Mouse (Mus musculus): Measurements from ENCODE around the gene Usp48.

The Usp48 gene

GRCm38 (mm10) chr4:137663491-137663890, 69.9 kb downstream of the Usp48 start:
- DNase-seq, result no peak

GRCm38 (mm10) chr4:137664433-137664979, 71.0 kb downstream of the Usp48 start, which contains the start of gene Rap1gap:
Gene Rap1gap, plus strand, starts transcription at chr4:137664726.
- no peak for DNase-seq

DNA sequence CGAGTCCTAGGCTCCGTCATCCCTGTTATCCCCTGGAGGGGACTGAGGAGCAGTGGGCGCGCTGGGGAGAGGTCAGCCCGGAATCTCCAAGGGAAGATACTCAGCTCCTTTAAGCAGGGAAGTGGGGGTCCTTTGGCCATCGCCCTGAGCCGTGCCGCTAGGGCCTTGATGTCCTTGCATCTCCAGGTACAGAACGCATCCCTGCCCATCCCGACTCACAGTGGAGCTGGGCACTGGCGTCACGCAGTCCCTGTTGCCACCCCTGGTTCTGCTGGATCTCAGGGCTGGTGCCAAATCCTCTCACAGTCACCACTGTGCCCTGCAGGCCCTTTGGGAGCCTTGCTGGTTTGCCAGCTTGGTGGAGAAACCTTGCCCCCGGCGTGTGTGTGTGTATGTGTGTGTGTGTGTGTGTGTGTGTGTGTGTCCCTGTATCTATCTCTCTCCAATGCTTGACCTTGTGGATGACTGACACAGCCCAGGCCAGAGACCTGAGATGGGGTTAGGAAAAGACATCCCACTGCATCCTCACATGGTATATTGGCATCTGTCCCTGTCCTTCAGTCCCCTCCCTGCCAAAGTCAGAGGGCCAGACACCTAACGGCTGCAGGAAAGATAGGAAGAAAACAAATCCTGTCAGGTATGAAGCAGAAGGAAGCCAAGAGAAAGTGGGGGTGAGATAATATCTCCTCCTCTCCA, 71.6 kb downstream of the Usp48 start:
- no peak for DNase-seq

DNA sequence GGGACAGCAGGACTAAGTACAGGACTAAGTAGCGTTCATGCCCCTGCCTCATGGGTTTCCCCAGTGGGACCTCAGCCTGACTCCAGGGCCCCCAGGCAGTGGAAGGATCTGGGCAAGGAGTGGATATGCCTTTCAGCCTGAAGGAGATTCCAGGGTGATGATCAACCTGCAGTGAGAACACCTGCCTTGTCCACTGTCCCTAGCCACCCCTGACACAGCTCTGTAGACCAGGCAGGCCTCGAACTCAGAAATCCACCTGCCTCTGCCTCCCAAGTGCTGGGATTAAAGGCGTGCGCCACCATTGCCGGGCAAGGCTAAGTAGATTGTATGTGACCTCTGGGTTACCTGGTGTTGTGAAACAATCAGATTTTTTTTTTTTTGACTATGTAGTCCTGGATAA, 72.2 kb downstream of the Usp48 start:
- no peak for DNase-seq

GRCm38 (mm10) chr4:137666283-137666957, 72.9 kb downstream of the Usp48 start:
- DNase-seq, result no peak

GRCm38 (mm10) chr4:137666958-137667345, 73.4 kb downstream of the Usp48 start:
- no peak for DNase-seq

DNA sequence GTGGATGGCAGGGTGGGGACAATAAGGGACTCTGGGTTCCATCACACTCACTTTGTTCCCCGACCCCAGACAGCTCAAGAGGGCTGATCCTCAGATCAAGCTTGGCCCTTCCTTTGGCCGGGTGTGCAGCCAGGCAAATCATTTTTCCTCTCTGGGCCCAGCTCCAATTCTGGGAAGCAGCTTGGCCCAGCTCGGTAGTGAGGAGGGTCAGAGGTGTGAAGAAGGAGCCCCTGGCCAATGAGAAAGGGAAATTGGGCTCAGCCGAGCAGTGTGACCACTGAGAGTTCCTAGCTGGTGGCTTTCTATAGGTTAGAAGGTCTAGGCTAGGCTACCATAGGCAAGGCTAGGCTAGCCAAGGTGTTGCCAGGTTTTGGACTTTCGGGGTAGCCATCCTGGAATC, 74.2 kb downstream of the Usp48 start:
- DNase-seq, result peak in 1 of 2 experiments; percentile 51

DNA sequence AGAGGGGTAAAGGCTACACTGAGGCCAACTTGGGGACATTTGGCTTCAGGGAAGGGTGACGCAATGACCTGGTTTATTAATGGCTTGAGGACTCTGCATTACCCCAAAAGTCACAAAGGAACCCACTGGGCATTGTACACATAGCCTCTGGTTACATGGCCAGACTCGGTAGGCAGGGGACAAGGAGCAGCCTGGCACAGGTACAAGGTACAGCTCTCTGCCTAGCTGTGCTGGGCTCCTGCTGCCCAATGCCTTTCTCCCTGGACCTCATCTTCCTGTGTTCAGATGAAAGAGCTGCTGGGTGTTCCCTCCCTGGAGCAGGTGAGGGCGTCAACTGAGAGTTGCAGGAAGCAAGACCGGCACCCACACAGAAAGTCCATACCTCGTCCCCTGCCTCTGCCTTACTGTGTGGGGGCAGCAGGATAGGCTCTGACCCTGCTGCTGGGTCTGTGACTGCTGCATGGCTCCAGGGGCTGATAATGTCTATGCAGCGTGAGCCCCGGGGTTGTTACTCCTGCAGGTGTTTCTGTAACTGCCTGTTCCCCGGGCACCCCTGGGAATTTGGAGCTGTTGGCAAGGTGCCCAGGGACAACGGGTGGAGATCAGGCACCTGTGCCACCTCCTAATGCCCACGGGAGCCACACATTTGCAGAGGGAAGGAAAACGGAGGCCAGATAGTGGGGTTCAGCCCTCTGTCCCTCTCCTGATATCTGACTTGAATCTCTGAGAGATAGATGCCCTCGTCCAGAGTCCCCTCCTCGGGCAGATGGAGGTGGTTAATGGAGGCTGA, 78.4 kb downstream of the Usp48 start:
- no peak for DNase-seq

- no peak for DNase-seq
Observed at GRCm38 (mm10) chr4:137675566-137675965, 82.0 kb downstream of the Usp48 start.

DNA sequence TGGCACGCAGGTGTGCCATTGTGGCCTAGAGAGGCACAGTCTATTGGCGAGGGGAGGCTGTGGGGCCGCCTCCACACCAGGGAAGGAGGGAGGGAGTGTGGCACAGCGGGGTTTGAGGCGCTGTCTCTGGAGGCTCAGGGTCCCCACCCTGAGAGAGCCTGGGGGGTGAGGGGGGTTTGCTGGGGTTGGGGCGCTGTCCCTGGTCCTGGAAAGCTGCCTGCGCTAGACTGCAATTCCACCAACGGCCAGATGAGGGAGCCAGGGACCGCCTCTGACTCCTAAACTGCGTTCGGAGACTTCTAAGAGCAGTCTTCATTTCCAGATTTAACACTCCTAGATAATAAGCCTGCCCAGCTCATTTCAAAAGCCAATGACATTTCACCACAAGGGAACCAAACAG, 82.5 kb downstream of the Usp48 start:
- DNase-seq, result peak in 1 of 2 experiments; percentile 82

DNA sequence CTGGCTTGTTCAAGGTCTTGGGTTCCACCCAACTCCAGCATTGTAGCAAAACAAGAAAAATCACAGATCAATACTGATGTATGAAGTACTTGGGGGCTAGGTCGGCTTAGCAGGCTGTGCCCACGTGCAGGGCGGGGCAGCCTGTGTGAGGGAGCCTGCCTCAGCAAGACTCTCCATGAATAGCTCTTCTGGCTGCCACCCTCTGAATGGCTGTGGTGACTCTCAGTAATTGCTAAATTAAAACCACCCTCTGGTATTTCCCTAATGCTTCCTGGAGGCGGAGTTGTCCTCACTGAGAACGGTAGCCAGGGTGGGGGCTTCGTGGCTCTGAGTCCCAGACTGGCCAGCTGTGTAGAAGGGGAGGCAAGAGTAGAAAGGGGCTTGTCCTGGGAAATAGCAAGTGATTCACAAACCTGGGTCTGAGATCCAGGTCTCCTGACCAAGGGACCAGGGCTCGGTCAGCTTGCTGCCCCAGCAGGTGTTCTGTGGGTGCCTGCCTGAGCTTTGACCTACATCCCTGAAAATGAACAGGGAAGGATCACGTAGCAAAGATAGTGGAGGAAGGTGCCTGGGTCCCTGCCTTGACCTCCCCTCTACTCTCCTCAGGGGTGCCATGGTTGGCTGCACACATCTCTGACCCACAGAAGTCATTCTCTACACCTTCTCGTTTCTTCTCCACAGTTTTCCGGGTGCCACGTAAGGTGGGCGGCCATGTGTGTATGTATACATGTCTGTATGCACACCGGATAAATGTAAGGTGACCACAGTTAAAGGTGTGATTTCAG, 83.3 kb downstream of the Usp48 start:
- DNase-seq, result no peak

DNA sequence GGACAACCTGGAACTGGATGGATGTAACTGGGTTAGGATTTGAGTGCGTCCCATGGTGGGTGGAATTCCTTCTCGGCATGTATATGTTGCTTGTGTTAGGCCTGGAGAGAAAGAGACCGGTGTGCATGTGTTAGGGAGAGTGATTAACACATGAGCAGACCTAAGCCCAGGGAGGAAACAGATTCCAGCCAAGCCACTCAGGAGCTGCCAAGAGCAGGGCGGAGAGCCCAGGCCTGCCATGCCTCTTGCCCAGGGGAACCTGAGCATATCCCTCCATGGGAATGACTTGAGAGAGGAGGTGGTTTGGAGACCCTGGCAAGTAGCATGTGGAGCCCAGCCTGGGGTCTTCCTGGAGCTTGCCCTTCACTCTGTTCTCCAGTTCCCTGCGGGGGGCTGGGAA, 84.4 kb downstream of the Usp48 start:
- DNase-seq, result no peak

DNA sequence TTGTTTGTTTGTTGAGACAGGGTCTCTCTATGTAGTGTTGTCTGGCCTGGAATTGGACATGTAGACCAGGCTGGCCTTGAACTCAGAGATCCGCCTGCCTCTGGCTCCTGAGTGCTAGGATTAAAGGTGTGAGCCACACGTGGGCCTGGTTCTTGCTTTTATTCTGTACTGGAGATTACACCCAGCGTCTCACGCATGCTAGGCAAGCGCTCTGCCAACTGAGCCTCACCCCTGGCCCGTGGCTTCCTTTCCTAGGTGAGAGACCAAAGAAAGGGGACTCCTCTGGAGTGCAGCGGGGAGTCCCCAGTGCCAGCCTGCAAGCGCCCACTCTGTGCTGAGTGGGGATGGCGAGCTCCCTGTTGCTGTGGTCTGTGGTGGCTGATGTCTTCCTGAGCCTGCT, 85.0 kb downstream of the Usp48 start:
- no peak for DNase-seq

GRCm38 (mm10) chr4:137679979-137680550, 86.5 kb downstream of the Usp48 start:
- no peak for DNase-seq

GRCm38 (mm10) chr4:137680721-137681120, 87.2 kb downstream of the Usp48 start:
- DNase-seq, result no peak

DNA sequence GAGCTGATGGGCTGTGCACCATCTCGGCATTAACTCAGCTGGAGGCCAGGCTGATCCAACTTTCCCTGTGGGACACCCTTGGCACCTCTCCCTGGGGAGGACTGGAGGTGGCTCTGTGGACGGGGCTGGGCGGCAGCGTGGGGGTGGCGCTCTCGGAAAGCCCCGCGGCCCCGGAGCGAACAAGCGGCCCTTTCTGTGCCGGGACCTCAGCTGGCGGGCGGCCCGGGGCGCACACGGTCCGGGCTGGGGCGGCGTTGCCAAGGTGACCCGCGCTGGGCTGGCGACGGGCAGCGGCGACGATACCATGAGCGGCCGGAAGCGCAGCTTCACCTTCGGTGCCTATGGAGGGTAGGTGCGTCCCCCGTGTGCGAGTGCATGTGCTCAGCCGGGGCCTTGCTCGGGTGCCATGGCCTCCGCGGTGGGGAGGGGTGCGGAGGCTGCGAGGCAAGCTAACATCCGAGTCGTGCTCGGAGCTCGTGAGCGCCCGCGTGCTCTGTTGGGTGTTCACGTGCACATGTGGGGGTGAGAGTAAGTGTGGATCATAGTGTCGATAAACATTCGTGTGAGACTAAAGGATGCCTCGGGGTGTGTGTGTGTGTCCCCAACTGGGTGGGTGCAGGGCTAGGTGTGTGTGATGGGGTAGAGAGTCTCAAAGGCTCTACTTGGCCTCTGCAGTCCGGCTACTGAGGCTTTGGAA, 88.0 kb downstream of the Usp48 start:
- DNase-seq, result peak in 1 of 2 experiments; percentile 48

DNA sequence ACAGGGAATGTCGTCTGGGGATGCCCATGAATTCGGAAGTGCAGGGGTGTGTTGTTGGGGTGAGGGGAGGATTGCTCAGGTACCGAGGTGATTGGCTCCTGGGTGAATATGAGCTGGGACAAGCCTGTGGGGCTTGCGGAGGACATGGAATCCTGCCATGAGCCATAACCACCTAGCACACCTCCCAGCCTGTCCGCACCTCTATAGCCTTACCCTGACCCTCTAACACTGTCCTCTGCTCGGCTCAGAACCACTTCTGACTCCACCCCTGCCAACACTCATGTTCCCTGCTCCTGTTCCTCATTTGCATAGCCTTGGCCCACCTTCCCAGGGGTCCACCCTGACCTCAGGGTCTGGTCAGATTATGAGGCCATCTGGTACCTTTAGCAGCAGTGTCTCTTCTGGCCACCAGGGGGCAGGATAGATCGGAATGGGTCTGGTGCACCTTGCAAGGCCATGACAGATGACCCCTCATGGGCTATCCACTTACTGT, 89.5 kb downstream of the Usp48 start:
- peak; percentile 63 to 87 for DNase-seq

DNA sequence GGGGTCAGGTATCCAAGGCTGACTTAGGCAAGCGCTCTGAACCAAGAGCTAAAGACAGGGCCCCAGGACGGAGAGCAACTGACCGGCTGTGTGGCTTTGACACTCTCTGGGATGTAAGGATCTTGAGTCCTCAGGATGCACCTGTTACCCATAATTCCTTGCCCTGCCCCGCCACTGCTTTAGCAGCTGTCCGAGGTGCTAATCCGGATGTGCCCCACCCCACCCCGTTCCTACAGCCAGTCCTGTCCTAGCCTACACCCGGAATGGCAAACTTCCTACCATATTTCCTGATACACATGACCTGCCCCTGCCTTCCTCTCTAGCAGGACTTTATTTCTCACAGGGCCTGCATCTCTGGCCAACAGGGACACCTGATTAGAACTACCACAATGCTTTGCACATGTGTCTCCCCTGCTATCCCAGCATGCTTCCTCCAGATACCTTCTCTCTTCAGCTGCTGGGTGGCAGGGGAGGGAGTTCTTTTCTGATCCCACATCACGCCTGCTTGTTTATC, 91.3 kb downstream of the Usp48 start:
- no peak for DNase-seq

DNA sequence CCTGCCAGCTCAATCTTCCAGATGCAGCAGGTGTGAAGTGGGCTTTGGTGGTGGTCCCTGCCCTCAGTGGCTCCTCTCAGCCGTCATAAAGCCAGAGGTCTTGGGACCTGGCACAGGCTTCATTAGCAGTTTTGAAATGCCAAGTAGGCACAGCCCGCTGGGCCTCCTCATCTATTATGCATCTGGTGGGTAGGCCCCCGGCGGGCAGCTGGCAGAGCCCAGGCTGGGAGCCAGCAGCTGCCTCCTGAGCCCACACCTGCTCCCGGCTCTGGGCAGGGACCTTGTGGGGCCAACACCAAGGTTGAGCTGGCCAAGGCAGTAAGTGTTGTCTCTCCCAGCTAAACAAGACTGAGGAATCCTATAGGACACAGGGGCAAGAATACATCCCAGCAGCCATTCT, 92.7 kb downstream of the Usp48 start:
- peak in 1 of 2 experiments; percentile 40 for DNase-seq

DNA sequence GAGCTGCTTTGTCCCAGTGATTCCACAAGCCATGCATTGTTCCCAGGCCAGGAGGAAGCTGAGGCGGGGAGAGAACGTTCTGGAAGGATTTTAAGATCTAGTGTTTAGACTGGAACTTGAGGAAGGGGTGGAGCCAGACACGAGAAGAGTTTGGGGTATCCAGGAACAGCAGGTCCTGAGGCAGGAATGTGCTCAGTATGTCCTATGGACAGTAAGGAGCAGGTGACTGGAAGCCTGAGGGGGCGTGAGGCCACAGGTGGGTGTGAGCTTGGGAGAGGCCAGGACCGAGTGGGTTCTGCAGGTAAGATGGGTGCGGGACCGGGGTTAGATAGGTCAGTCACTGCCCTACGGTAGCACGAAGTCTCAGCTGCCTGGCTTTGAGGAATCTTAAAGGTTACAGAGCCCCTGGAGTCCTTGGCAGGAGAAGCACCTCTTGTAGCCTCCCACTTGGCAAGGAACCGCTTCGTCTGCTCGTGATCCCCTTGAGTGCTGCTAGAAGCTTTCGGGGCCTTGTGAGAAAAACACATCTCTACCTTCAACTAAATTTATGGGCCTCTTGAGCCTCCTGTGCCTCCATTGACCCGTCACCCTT, 93.8 kb downstream of the Usp48 start:
- DNase-seq, result no peak

Measured in kidney, adult 8-10 months (tissue).